Mouse (Mus musculus) cerebellum, adult 2 months (tissue): Measurements from ENCODE around the gene Gsdma3. TPM values are rescaled to one million over a fixed set of nuclear protein-coding genes. Genes with fewer than 3 reads are reported as not detected.
"Not testable (repeated sequence)": the region's sequence is repeated elsewhere in the genome, so short reads cannot be mapped to it uniquely, and the experiment has no call there.

Experiments used
- DNase-seq, 2 experiments: peaks; one replicate each; pipeline ENCODE4 v3.0.0; 2021
- H3K27ac ChIP-seq: fragments of 200-500 bp; 2 replicates; pipeline ENCODE4 v1.5.1; 2012; ENCODE audit warnings: low read length, control low read depth, inconsistent platforms; ENCODE audit not compliant: insufficient read depth
- H3K27me3 ChIP-seq: fragments of 200-500 bp; 2 replicates; pipeline ENCODE4 v1.6.1; 2012; ENCODE audit warnings: inconsistent platforms, mild to moderate bottlenecking, low read length, moderate library complexity; ENCODE audit not compliant: control insufficient read depth, insufficient read depth
- H3K4me1 ChIP-seq: fragments of 200-500 bp; 2 replicates; pipeline ENCODE4 v1.6.1; 2011; ENCODE audit warnings: low read length; ENCODE audit not compliant: control insufficient read depth, insufficient read depth
- H3K4me3 ChIP-seq: fragments of 200-500 bp; replicated peaks from 2 replicates; pipeline ENCODE3; 2011; ENCODE audit warnings: mild to moderate bottlenecking, low read depth, low read length, control low read depth; ENCODE audit not compliant: insufficient read depth
- CTCF ChIP-seq: fragments of 200-500 bp; IDR thresholded peaks from 2 replicates; pipeline ENCODE4 v1.5.1; 2011; ENCODE audit warnings: low read depth, mild to moderate bottlenecking, control low read depth, low read length, moderate library complexity, borderline replicate concordance; ENCODE audit not compliant: insufficient read depth
- POLR2A ChIP-seq: fragments of 200-500 bp; IDR thresholded peaks from 2 replicates; pipeline ENCODE4 v1.6.1; 2011; ENCODE audit warnings: low read length, control low read depth, borderline replicate concordance; ENCODE audit not compliant: insufficient read depth
- WGBS: fragments of 180-500 bp; shearing (Covaris S2); methylation state at CpG from one replicate; pipeline ENCODE4 v1.1.7; 2018; 5-methylcytosine and 5-hydroxymethylcytosine counted together
- polyA plus RNA-seq: library from polyadenylated mRNA; depleted of rRNA; stranded (reverse); fragments of >200 nt; gene quantifications from 2 replicates; pipeline ENCODE4 v1.2.3, GENCODE M21; 2012

Gene Gsdma3
- polyA plus RNA-seq, 1 experiment = not detected

DNA sequence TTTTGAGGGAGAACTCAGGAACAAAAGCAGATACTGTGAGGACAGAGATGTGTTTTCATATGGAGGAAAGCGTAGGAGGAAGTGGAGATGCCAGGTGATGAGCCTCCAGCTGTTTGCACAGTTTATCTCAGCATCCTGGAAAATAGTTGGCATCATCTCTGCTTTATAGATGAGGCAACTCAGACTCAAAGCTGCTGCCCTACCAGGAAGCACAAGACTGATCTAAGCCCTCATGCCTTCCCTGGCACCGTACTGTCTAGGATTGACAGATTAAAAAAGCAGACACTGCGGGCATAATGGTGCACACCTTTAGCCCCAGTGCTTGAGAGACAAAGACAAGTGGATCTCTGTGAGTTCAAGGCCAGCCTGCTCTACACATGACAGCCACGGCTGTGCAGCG lies 4.5 kb downstream of the Gsdma3 start:
- no peaks in the 10 kb centered on the region for H3K4me1 ChIP-seq
- no peak for DNase-seq
- 87% methylated on average over 5 of the region's 5 CpGs for WGBS

DNA sequence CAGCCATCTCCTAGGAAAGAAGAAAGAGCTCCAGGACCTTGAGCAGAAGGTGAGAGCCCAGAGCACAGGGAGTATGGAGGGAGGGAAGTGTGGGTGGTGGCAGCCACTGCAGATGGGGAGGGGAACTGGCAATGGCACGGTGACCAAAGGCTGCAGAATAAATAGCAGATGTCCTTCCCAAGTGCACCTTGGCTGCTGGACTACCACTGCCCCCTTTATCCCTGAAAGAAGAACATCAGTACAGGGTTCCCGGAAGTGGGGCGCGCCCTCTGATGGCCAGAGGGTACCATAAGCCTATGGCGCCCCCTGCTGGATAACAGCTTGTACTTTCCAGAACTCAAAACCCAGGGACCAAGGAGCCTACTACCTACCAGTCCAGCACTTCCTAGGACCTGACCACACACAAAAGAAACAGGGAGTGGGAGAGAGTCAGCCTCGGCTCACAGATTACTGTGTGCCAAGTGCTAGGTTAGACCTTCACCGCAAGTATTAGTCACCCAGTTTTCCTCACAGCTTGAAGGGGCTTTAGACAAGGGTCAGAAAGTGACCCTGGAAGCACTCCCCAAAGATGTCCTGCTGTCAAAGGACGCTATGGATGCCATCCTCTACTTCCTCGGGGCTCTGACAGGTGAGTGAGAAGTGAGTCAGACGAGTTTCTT lies 9.3 kb downstream of the Gsdma3 start:
- WGBS = 33% methylated on average over 10 of the region's 10 CpGs
- H3K4me3 ChIP-seq, H3K27ac ChIP-seq, H3K4me1 ChIP-seq, DNase-seq, H3K27me3 ChIP-seq: not testable (repeated sequence)
- peak; percentile 5; the same call in 1 of the 2 replicates for TF ChIP-seq CTCF

More for the DNA sequence above, 4.5 kb downstream of the Gsdma3 start:
- no peak overlapping the region for H3K4me3 ChIP-seq
- no peaks in the 10 kb centered on the region for H3K27me3 ChIP-seq
- H3K27ac ChIP-seq = no peak overlapping the region
- TF ChIP-seq CTCF = no peak
- TF ChIP-seq POLR2A = no peak

DNA sequence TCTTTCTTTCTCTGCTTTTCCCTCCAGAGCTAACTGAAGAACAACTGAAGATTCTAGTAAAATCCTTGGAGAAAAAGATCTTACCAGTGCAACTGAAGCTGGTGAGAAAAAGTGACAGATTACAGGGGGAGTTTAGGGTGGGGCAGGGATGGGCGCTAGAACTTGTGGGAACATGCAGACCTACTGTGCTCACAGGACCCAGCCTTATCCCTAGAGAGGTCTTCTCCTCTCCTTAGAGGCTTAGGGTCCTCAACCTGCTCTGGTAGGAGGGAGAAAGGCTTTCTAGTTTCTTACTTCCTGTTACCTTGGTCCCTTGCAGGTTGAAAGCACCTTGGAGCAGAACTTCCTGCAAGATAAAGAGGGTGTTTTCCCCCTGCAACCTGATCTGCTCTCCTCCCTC lies 11.3 kb downstream of the Gsdma3 start:
- H3K4me1 ChIP-seq = no peaks in the 10 kb centered on the region
- H3K27me3 ChIP-seq = no peaks in the 10 kb centered on the region
- no peak overlapping the region for H3K27ac ChIP-seq
- no peak overlapping the region for H3K4me3 ChIP-seq
- TF ChIP-seq CTCF (no peak), POLR2A (no peak)
- WGBS = 71% methylated on average over 1 of the region's 1 CpGs
- no peak for DNase-seq

- no peak for DNase-seq
- no peak overlapping the region for H3K27ac ChIP-seq
- H3K27me3 ChIP-seq = no peaks in the 10 kb centered on the region
- no peak for TF ChIP-seq CTCF
- TF ChIP-seq POLR2A = no peak
- H3K4me1 ChIP-seq = no peaks in the 10 kb centered on the region
- no peak overlapping the region for H3K4me3 ChIP-seq
- 65% methylated on average over 5 of the region's 5 CpGs for WGBS
Measured at GRCm38 (mm10) chr11:98640091-98640490, 13.9 kb downstream of the Gsdma3 start.

DNA sequence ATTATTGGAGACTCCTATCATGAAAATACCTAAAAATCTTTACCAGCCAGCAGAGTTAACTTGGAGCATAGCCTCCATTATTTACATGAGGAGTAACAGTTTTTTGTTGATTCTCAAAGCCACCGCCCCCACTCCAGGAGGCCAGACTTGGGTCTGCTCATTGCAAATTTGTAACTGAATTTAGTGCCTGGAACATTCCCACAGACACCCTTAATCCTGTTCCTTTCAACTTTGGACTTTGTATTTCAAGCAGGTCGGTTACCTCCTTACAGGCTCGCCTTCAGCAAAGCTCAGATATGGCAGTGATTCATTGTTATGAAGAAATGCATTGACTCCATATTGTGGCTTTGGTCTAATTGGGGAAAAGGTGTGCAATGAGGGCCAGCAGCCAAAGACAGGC lies 18.6 kb downstream of the Gsdma3 start:
- Histone ChIP-seq H3K27ac (no peak overlapping the region), H3K4me1 (no peaks in the 10 kb centered on the region), H3K27me3 (no peaks in the 10 kb centered on the region), H3K4me3 (no peak overlapping the region)
- no peak for DNase-seq
- WGBS = 80% methylated on average over 3 of the region's 3 CpGs
- TF ChIP-seq POLR2A (no peak), CTCF (no peak)

GRCm38 (mm10) chr11:98645946-98646345 lies 19.8 kb downstream of the Gsdma3 start:
- no peak for DNase-seq
- WGBS = 74% methylated on average over 2 of the region's 2 CpGs
- Histone ChIP-seq H3K27ac (no peak overlapping the region), H3K4me1 (no peaks in the 10 kb centered on the region), H3K4me3 (no peak overlapping the region), H3K27me3 (no peaks in the 10 kb centered on the region)
- TF ChIP-seq CTCF (no peak), POLR2A (no peak)

DNA sequence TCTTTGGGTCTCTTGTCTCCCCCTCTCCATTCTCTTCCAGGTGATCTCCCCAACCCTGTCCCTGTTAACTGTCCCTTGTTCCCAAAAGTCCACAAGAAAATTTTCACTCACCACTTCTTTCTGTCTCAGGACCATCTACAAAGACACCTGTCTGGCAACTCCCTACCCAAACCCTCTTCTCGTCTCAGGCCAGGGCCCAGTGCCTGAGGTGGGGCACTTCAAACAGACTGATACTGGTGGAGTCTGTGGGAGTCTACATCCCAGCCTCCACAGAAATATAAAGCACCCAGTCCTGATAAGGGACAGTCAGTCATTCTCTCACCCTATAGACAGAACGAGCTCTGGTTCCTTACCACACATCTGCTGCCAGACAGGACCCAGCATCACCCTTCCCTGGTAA lies 20.3 kb downstream of the Gsdma3 start, which contains the start of gene Gsdma2:
Gene Gsdma2 (plus strand): TSS at position 301 of the 400 bp plus-strand sequence.
- no peak for DNase-seq
- Histone ChIP-seq H3K27ac (no peak within 1 kb of the TSS), H3K4me1 (no peaks in the 10 kb centered on the region), H3K27me3 (no peaks in the 10 kb centered on the region), H3K4me3 (no peak within 1 kb of the TSS)
- TF ChIP-seq CTCF = no peak
- no peak for TF ChIP-seq POLR2A
- WGBS = 54% methylated on average over 2 of the region's 2 CpGs

DNA sequence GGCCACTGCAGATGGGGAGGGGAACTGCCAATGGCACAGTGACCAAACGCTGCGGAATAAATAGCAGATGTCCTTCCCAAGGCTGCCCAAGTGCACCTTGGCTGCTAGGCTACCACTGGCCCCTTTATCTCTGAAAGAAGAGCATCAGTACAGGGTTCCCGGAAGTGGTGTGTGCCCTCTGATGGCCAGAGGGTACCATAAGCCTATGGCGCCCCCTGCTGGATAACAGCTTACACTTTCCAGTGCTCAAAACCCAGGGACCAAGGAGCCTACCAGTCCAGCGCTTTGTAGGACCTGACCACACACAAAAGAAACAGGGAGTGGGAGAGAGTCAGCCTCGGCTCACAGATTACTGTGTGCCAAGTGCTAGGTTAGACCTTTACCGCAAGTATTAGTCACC lies 28.9 kb downstream of the Gsdma3 start:
- DNase-seq = peak; percentile 15 to 26
- TF ChIP-seq CTCF = peak; percentile 60; the same call in 1 of the 2 replicates
- H3K4me1 ChIP-seq, H3K4me3 ChIP-seq, H3K27ac ChIP-seq, H3K27me3 ChIP-seq: not testable (repeated sequence)
- 12% methylated on average over 7 of the region's 7 CpGs for WGBS

- Histone ChIP-seq H3K27me3 (no peaks in the 10 kb centered on the region), H3K4me1 (no peaks in the 10 kb centered on the region), H3K27ac (no peak overlapping the region), H3K4me3 (no peak overlapping the region)
- peak in 1 of 2 experiments; percentile 49 for DNase-seq
- 8% methylated on average over 6 of the region's 6 CpGs for WGBS
- TF ChIP-seq POLR2A (no peak), CTCF (peak; percentile 64)
Measured at GRCm38 (mm10) chr11:98660517-98660916, 34.4 kb downstream of the Gsdma3 start.
